ENCODE assay signal across 7 mouse cellular contexts in genomic region chr1:183047191-183047912, GRCm38 (mm10).
DNase-seq lines count a peak whose midpoint lies in the region; ATAC-seq and TF ChIP-seq lines count a peak whose summit lies in the region.

No protein-coding gene starts in this region.

- peaks cover 4% of the 10 kb centered on the region for H3K4me1 ChIP-seq in midbrain, postnatal 0 days (ENCODE audit: insufficient read depth, low read length)
- peaks cover 14% of the 10 kb centered on the region for H3K4me1 ChIP-seq in midbrain, embryonic 16.5 days (ENCODE audit: control insufficient read depth, insufficient read depth, low read length)
- H3K4me1 ChIP-seq in forebrain, embryonic 16.5 days (replicated peaks; ENCODE audit: control insufficient read depth, insufficient read depth, low read length) = peaks cover 22% of the 10 kb centered on the region
- peaks cover 17% of the 10 kb centered on the region for H3K4me1 ChIP-seq in kidney, embryonic 14.5 days (ENCODE audit: control insufficient read depth, insufficient read depth, low read length)

- no peak for ATAC-seq in midbrain, postnatal 0 days (ENCODE audit: low FRiP score)
- no peak; the same call in 1 of the 2 replicates for ATAC-seq in midbrain, embryonic 16.5 days
- ATAC-seq in forebrain, embryonic 16.5 days = peak; percentile 77
- ATAC-seq in kidney, embryonic 14.5 days (ENCODE audit: low FRiP score, low TSS enrichment) = peak; percentile 62; the same call in 1 of the 2 replicates
- no peak for ATAC-seq in megakaryocyte progenitor cell, adult 5-6 weeks (replicated peaks; ENCODE audit: poor library complexity)

- H3K27ac ChIP-seq in midbrain, postnatal 0 days (ENCODE audit: low read depth, low read length) = no peak overlapping the region
- no peak overlapping the region for H3K27ac ChIP-seq in midbrain, embryonic 16.5 days (ENCODE audit: low read length)
- no peak overlapping the region for H3K27ac ChIP-seq in forebrain, embryonic 16.5 days (ENCODE audit: low read length)
- H3K27ac ChIP-seq in kidney, embryonic 14.5 days (ENCODE audit: low read depth, low read length) = no peak overlapping the region; the same call in 1 of the 2 replicates

- no peak overlapping the region for H3K4me2 ChIP-seq in midbrain, postnatal 0 days (ENCODE audit: low read depth, low read length, poor library complexity, severe bottlenecking)
- no peak overlapping the region for H3K4me2 ChIP-seq in midbrain, embryonic 16.5 days (ENCODE audit: low read length)
- H3K4me2 ChIP-seq in forebrain, embryonic 16.5 days (ENCODE audit: low read length) = no peak overlapping the region
- no peak overlapping the region for H3K4me2 ChIP-seq in kidney, embryonic 14.5 days (replicated peaks; ENCODE audit: low read depth, low read length)

- DNase-seq in midbrain, postnatal 0 days (ENCODE audit: low spot score) = peak; percentile 78
- peak; percentile 32 for DNase-seq in ovary, postnatal 14 days (ENCODE audit: low spot score)
- no peak for DNase-seq in T-cell, adult 2 months (ENCODE audit: low spot score)

- no peaks in the 10 kb centered on the region for H3K27me3 ChIP-seq in midbrain, postnatal 0 days (ENCODE audit: insufficient read depth, low read length)
- no peaks in the 10 kb centered on the region for H3K27me3 ChIP-seq in midbrain, embryonic 16.5 days (ENCODE audit: control insufficient read depth, insufficient read depth, low read depth, low read length)
- peaks cover 21% of the 10 kb centered on the region for H3K27me3 ChIP-seq in forebrain, embryonic 16.5 days (replicated peaks; ENCODE audit: control insufficient read depth, insufficient read depth, low read length)
- no peaks in the 10 kb centered on the region for H3K27me3 ChIP-seq in kidney, embryonic 14.5 days (ENCODE audit: control insufficient read depth, insufficient read depth, low read length)

- no peaks in the 10 kb centered on the region for H3K9me3 ChIP-seq in midbrain, postnatal 0 days (ENCODE audit: low read length)
- no peaks in the 10 kb centered on the region for H3K9me3 ChIP-seq in midbrain, embryonic 16.5 days (replicated peaks; ENCODE audit: control insufficient read depth, low read length, poor library complexity, severe bottlenecking)
- H3K9me3 ChIP-seq in forebrain, embryonic 16.5 days (ENCODE audit: control insufficient read depth, low read length) = no peaks in the 10 kb centered on the region
- no peaks in the 10 kb centered on the region for H3K9me3 ChIP-seq in kidney, embryonic 14.5 days (ENCODE audit: control insufficient read depth, low read length)

- no peak for TF ChIP-seq CTCF in midbrain, postnatal 0 days (IDR thresholded peaks at IDR 0.05)

- no peak overlapping the region for H3K9ac ChIP-seq in midbrain, postnatal 0 days (replicated peaks; ENCODE audit: low read length, poor library complexity, severe bottlenecking)
- no peak overlapping the region for H3K9ac ChIP-seq in midbrain, embryonic 16.5 days (ENCODE audit: low read depth, low read length)
- no peak overlapping the region for H3K9ac ChIP-seq in forebrain, embryonic 16.5 days (replicated peaks; ENCODE audit: low read depth, low read length)
- H3K9ac ChIP-seq in kidney, embryonic 14.5 days (ENCODE audit: low read depth, low read length) = no peak overlapping the region

- H3K4me3 ChIP-seq in midbrain, postnatal 0 days (ENCODE audit: low read depth, low read length) = no peak overlapping the region
- no peak overlapping the region for H3K4me3 ChIP-seq in midbrain, embryonic 16.5 days (ENCODE audit: low read depth, low read length)
- H3K4me3 ChIP-seq in forebrain, embryonic 16.5 days (replicated peaks; ENCODE audit: low read length) = no peak overlapping the region
- H3K4me3 ChIP-seq in kidney, embryonic 14.5 days (ENCODE audit: low read length) = no peak overlapping the region

- no peaks in the 10 kb centered on the region for H3K36me3 ChIP-seq in midbrain, postnatal 0 days (ENCODE audit: insufficient read depth, low read length)
- no peaks in the 10 kb centered on the region for H3K36me3 ChIP-seq in midbrain, embryonic 16.5 days (ENCODE audit: control insufficient read depth, insufficient read depth, low read length)
- no peaks in the 10 kb centered on the region for H3K36me3 ChIP-seq in forebrain, embryonic 16.5 days (ENCODE audit: control insufficient read depth, insufficient read depth)
- no peaks in the 10 kb centered on the region for H3K36me3 ChIP-seq in kidney, embryonic 14.5 days (ENCODE audit: control insufficient read depth, insufficient read depth, low read length)

- 49% methylated on average over 7 of the region's 7 CpGs for WGBS in midbrain, postnatal 0 days
- WGBS in midbrain, embryonic 16.5 days = 43% methylated on average over 7 of the region's 7 CpGs
- WGBS in forebrain, embryonic 16.5 days = 26% methylated on average over 7 of the region's 7 CpGs
- WGBS in kidney, embryonic 14.5 days = 33% methylated on average over 7 of the region's 7 CpGs

Comparison
In these comparisons a context has a peak if more than half of its experiments do, and no peak if none do; other contexts are left out.
1. ATAC-seq: peak in forebrain, embryonic 16.5 days (single experiment) and kidney, embryonic 14.5 days (single experiment); none in midbrain, postnatal 0 days (single experiment), midbrain, embryonic 16.5 days (single experiment) and megakaryocyte progenitor cell, adult 5-6 weeks (single experiment).